Mouse (Mus musculus) liver, embryonic 16.5 days (tissue): ENCODE data around the gene Tmprss3. TPM values are rescaled to one million over a fixed set of nuclear protein-coding genes. Genes with fewer than 3 reads are reported as not detected.

Experiments
- ATAC-seq: fragments of 200-750 bp; cut with Nextera tagmentation; 2 replicates; pipeline ENCODE4 v1.8.0; 2017; ENCODE audit warnings: low read depth, mild to moderate bottlenecking, moderate number of reproducible peaks, moderate library complexity
- H3K27ac ChIP-seq: fragments of 300-500 bp; sonication (generic); 2 replicates; pipeline ENCODE4 v1.5.1; 2014; ENCODE audit warnings: mild to moderate bottlenecking, low read length
- H3K27me3 ChIP-seq: fragments of 300-500 bp; sonication (generic); 2 replicates; pipeline ENCODE4 v1.6.1; 2014; ENCODE audit warnings: low read depth, low read length, mixed read lengths; ENCODE audit not compliant: control insufficient read depth, insufficient read depth
- H3K36me3 ChIP-seq: fragments of 300-500 bp; sonication (generic); 2 replicates; pipeline ENCODE4 v1.6.1; 2014; ENCODE audit warnings: mild to moderate bottlenecking; ENCODE audit not compliant: control insufficient read depth, insufficient read depth
- H3K4me1 ChIP-seq: fragments of 300-500 bp; sonication (generic); 2 replicates; pipeline ENCODE4 v1.6.1; 2014; ENCODE audit warnings: low read depth, low read length, mixed read lengths; ENCODE audit not compliant: control insufficient read depth
- H3K4me2 ChIP-seq: fragments of 300-500 bp; sonication (generic); 2 replicates; pipeline ENCODE4 v1.6.1; 2014; ENCODE audit warnings: low read depth, low read length, mixed read lengths
- H3K4me3 ChIP-seq: fragments of 300-500 bp; sonication (generic); 2 replicates; pipeline ENCODE4 v1.5.1; 2014; ENCODE audit warnings: low read depth, mild to moderate bottlenecking, low read length
- H3K9ac ChIP-seq: fragments of 300-500 bp; sonication (generic); 2 replicates; pipeline ENCODE4 v1.6.1; 2014; ENCODE audit warnings: low read depth, low read length
- H3K9me3 ChIP-seq: fragments of 300-500 bp; sonication (generic); replicated peaks from 2 replicates; pipeline ENCODE4 v1.6.1; 2016; ENCODE audit warnings: low read length; ENCODE audit not compliant: control insufficient read depth
- WGBS: fragments of 180-500 bp; shearing (Covaris S2); extraction: QIAGEN DNeasy Blood & Tissue Kit; methylation state at CpG from one replicate; pipeline ENCODE4 v1.1.7; 2014; ENCODE audit not compliant: insufficient replicate concordance; 5-methylcytosine and 5-hydroxymethylcytosine counted together
- polyA plus RNA-seq: library from polyadenylated mRNA; unstranded; fragments of >200 nt; fragmentation: Nextera tagmentation; extraction: Ambion mirVana; gene quantifications from 2 replicates; pipeline ENCODE4 v1.2.1, GENCODE M21; 2015

Tmprss3 gene
- polyA plus RNA-seq, 1 experiment from 2014 or later = 0.47 TPM

DNA sequence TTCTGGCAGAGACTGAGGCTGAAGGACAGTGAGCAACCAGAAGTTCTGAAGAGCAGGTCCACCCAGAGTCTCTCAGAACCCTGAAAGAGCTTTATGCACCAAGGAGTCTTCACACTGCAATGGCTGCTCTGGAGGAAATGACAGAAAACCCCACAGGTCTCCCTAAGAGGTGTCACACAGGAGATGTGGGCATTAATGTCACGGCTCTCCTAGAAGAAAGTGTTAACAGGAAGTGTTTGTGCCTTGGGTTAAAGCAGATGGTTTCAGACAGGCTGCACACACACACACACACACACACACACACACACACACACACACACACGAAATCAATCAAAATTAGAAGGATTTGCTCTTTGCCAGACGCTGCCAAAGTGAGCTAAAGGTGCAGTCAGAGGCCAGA lies 62.5 kb downstream of the Tmprss3 start:
- no peaks in the 10 kb centered on the region for H3K36me3 ChIP-seq
- ATAC-seq = no peak
- H3K4me2 ChIP-seq = no peak overlapping the region
- H3K9ac ChIP-seq = no peak overlapping the region
- no peak overlapping the region for H3K4me3 ChIP-seq
- no peaks in the 10 kb centered on the region for H3K27me3 ChIP-seq
- WGBS = 40% methylated on average over 3 of the region's 3 CpGs
- H3K9me3 ChIP-seq = no peaks in the 10 kb centered on the region
- no peak overlapping the region for H3K27ac ChIP-seq
- H3K4me1 ChIP-seq = no peaks in the 10 kb centered on the region

DNA sequence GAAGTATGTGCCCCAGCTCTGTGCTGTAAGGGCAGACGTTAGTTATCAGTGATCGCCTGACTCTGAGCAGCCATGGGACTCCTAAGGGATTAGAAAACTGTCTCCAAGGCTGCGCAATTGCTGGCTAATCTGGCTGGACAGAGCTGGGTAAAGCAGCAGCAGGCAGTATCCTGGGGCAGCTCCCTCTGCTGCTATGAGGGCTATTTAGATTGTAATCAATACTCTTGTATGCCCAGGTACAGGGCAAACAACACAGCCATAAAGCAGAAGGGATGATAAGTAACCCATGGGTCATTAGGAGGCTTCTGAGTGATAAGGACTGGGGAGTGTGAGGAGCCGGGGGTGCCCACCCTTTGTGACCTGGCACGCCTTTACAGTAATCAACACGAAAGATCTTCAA lies 63.9 kb downstream of the Tmprss3 start:
- H3K4me2 ChIP-seq = no peak overlapping the region
- 50% methylated on average over 6 of the region's 6 CpGs for whole genome bisulfite sequencing
- peak overlapping the region; percentile 69; the same call in 1 of the 2 replicates for H3K27ac ChIP-seq
- H3K9ac ChIP-seq = no peak overlapping the region
- no peak for ATAC-seq
- no peaks in the 10 kb centered on the region for H3K36me3 ChIP-seq
- no peaks in the 10 kb centered on the region for H3K9me3 ChIP-seq
- H3K27me3 ChIP-seq = no peaks in the 10 kb centered on the region
- H3K4me1 ChIP-seq = no peaks in the 10 kb centered on the region
- no peak overlapping the region for H3K4me3 ChIP-seq

DNA sequence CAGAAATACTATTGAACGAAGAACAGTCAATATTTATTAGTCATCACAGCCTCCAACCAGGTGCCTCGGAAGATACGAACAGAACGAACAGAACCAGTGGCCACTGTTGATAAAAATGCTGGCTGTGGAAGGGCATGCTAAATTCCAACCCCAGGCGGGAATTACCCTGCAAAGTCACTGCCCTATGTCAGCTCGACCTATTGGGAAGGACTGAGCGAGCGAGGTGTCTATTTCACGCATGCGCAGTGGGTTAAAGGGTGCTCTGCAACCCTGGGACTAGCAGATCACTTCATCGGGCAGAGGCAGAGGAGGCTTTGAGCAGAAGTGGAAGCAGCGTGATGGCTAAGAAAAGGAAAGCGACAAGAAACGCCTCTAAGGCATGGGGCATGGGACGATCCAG lies 65.0 kb downstream of the Tmprss3 start:
- peak; percentile 87 for ATAC-seq
- Histone ChIP-seq H3K27me3 (no peaks in the 10 kb centered on the region), H3K4me3 (no peak overlapping the region), H3K4me2 (peak overlapping the region; percentile 34), H3K36me3 (no peaks in the 10 kb centered on the region), H3K4me1 (no peaks in the 10 kb centered on the region), H3K9me3 (no peaks in the 10 kb centered on the region), H3K27ac (peak overlapping the region; percentile 69), H3K9ac (no peak overlapping the region)
- WGBS = 47% methylated on average over 15 of the region's 15 CpGs

DNA sequence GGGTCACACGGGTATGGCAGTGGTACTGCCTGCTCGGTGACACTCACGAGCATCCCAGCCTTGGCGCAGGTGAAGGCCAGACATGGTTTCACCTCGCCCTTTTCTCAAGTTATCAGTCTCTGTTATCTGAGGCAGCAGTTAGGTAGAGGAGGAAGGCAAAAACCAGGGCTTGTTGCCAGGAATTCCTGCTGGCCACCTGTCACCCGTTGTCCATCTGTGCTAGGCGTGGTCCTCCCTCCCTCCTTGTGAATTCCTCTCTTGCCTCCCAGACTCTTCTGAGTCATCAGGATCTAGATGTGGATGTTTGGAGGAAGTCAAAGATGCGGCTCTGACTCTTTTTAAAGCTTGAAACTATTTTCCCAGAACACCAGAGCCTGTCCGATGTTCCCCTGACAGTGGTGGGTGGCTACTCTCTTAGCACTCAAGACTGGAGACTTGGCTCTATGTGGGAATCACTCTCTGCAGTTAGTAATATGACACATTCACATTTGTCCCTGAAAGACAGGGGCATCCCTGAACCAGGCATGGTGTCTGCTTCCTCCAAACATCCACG lies 67.4 kb downstream of the Tmprss3 start:
- Histone ChIP-seq H3K9me3 (no peaks in the 10 kb centered on the region), H3K4me2 (no peak overlapping the region), H3K27ac (no peak overlapping the region), H3K27me3 (no peaks in the 10 kb centered on the region; the same call in 1 of the 2 replicates), H3K9ac (no peak overlapping the region), H3K4me3 (no peak overlapping the region), H3K4me1 (no peaks in the 10 kb centered on the region), H3K36me3 (no peaks in the 10 kb centered on the region)
- no peak for ATAC-seq
- 65% methylated on average over 10 of the region's 10 CpGs for WGBS

DNA sequence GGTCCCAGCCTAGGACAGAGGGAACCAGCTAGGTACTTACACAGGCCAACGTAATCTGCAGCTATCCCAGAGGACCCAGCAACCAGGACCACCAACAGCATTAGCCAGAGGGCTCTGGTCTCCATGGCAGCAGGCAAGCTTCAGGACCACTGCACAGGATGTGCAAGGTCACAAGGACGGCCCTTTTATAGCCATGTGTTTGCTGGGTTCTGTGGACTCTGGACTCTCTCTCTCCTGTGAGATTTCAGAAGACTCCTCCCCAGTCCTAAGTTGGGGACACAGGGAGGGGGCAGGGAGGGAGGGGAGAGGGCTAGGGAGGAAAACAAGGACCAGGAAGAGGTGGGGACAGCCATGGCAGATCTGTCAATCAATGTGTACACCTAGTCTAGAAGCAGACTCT lies 69.3 kb downstream of the Tmprss3 start, which contains the start of gene Tff3:
Gene Tff3 (minus strand): TSS at position 195 of the 400 bp plus-strand sequence.
- peak; percentile 43 for ATAC-seq
- no peak within 1 kb of the TSS for H3K27ac ChIP-seq
- H3K36me3 ChIP-seq = no peaks in the 10 kb centered on the region
- H3K9me3 ChIP-seq = no peaks in the 10 kb centered on the region
- no peak within 1 kb of the TSS for H3K9ac ChIP-seq
- peak within 1 kb of the TSS; percentile 9; the same call in 1 of the 2 replicates for H3K4me3 ChIP-seq
- no peak within 1 kb of the TSS for H3K4me2 ChIP-seq
- no peaks in the 10 kb centered on the region for H3K4me1 ChIP-seq
- WGBS = 28% methylated on average over 2 of the region's 2 CpGs
- no peaks in the 10 kb centered on the region; the same call in 1 of the 2 replicates for H3K27me3 ChIP-seq

Other genes with a start within 250 kb of the Tmprss3 start
- 0.05 TPM in 1 of 2 replicates, not detected in the other for gene Umodl1, start 244.3 kb downstream of the Tmprss3 start, polyA plus RNA-seq
- gene Abcg1, start 141.3 kb downstream of the Tmprss3 start, polyA plus RNA-seq = 10.4 and 10.8 TPM in 2 replicates
- gene Tff3, start 69.3 kb downstream of the Tmprss3 start, polyA plus RNA-seq = 144 and 179 TPM in 2 replicates
- gene Tff2, start 54.7 kb downstream of the Tmprss3 start, polyA plus RNA-seq = 0.37 TPM in 1 of 2 replicates, not detected in the other
- 0.50 TPM in 1 of 2 replicates, not detected in the other for gene Tff1, start 33.7 kb downstream of the Tmprss3 start, polyA plus RNA-seq
- gene Ubash3a, start 8.9 kb upstream of the Tmprss3 start, polyA plus RNA-seq = 6.3 and 8.2 TPM in 2 replicates
- 0.19 and 0.20 TPM in 2 replicates for gene Rsph1, start 78.4 kb upstream of the Tmprss3 start, polyA plus RNA-seq
- gene Slc37a1, start 87.8 kb upstream of the Tmprss3 start, polyA plus RNA-seq = 2.4 and 2.5 TPM in 2 replicates
- 3.0 and 4.0 TPM in 2 replicates for gene Pde9a, start 187.2 kb upstream of the Tmprss3 start, polyA plus RNA-seq